ENCODE assay signal across 14 mouse cellular contexts in genomic region chr16:32508506-32509065, GRCm38 (mm10). TPM values are rescaled to one million over a fixed set of nuclear protein-coding genes. Genes with fewer than 3 reads are reported as not detected.
A peak's percentile ranks its signal among the peaks of the same experiment; 100 is the strongest.
DNase-seq lines count a peak whose midpoint lies in the region; ATAC-seq and TF ChIP-seq lines count a peak whose summit lies in the region.
"Had no signal": no experiment of that assay in that cellular context is flagged by ENCODE, and none has a peak within 500 bp of the region (broad histone marks: within the 10 kb centered on the region; RNA-seq: fewer than 3 reads in every experiment).

No protein-coding gene starts in this region.

- ATAC-seq in hindbrain, embryonic 11.5 days (ENCODE audit: low FRiP score) = no peak
- ATAC-seq in G1E (ENCODE audit: extremely low read depth, insufficient number of reproducible peaks, low FRiP score, poor library complexity, severe bottlenecking) = no peak
- 0 out of 2 replicates have a peak, but pooled peaks have one; percentile 2 for ATAC-seq in erythroid progenitor cell, adult 5-6 weeks (replicated peaks; ENCODE audit: low FRiP score, poor library complexity, severe bottlenecking)
- no peak for ATAC-seq in liver, embryonic 15.5 days (ENCODE audit: insufficient read depth)
- ATAC-seq: Patski had no signal

- H3K27me3 ChIP-seq in hindbrain, embryonic 10.5 days (ENCODE audit: insufficient read depth, poor library complexity, severe bottlenecking) = peaks cover 4% of the 10 kb centered on the region; the same call in 1 of the 2 replicates
- no peaks in the 10 kb centered on the region for H3K27me3 ChIP-seq in hindbrain, embryonic 11.5 days (ENCODE audit: control insufficient read depth, insufficient read depth, low read length)
- peaks cover 3% of the 10 kb centered on the region for H3K27me3 ChIP-seq in G1E (ENCODE audit: insufficient read depth, low read length)
- no peaks in the 10 kb centered on the region; the same call in 1 of the 2 replicates for H3K27me3 ChIP-seq in liver, embryonic 15.5 days

- no peak for DNase-seq in hindbrain, embryonic 10.5 days (ENCODE audit: low spot score)
- no peak for DNase-seq in hindbrain, embryonic 11.5 days (ENCODE audit: low spot score)
- no peak for DNase-seq in G1E (ENCODE audit: low spot score)
- no peak for DNase-seq in adrenal gland, adult 2 months
- no peak for DNase-seq in kidney, adult 8-10 months
- no peak for DNase-seq in kidney, postnatal 36 days
- DNase-seq: embryo, embryonic 11 days; lung, adult 18-20 months had no signal

- peak overlapping the region; percentile 71 for H3K27ac ChIP-seq in hindbrain, embryonic 10.5 days
- no peak overlapping the region for H3K27ac ChIP-seq in hindbrain, embryonic 11.5 days (ENCODE audit: low read depth, low read length)
- peak overlapping the region; percentile 97 for H3K27ac ChIP-seq in liver, embryonic 15.5 days (replicated peaks)
- H3K27ac ChIP-seq: kidney, postnatal 0 days had no signal

- no peak overlapping the region for H3K4me2 ChIP-seq in hindbrain, embryonic 11.5 days (replicated peaks; ENCODE audit: low read depth, low read length)
- peak overlapping the region; percentile 87 for H3K4me2 ChIP-seq in liver, embryonic 15.5 days
- H3K4me2 ChIP-seq: neural tube, embryonic 15.5 days had no signal

- no peak overlapping the region for H3K9ac ChIP-seq in hindbrain, embryonic 11.5 days (ENCODE audit: low read depth, low read length)
- peak overlapping the region; percentile 82 for H3K9ac ChIP-seq in liver, embryonic 15.5 days
- H3K9ac ChIP-seq: neural tube, embryonic 15.5 days had no signal

- 43% methylated on average over 3 of the region's 3 CpGs for WGBS in hindbrain, embryonic 10.5 days
- WGBS in hindbrain, embryonic 11.5 days = 50% methylated on average over 3 of the region's 3 CpGs
- 20% methylated on average over 3 of the region's 3 CpGs for WGBS in liver, embryonic 15.5 days (ENCODE audit: insufficient replicate concordance)

- H3K4me3 ChIP-seq in hindbrain, embryonic 10.5 days = no peak overlapping the region
- no peak overlapping the region for H3K4me3 ChIP-seq in hindbrain, embryonic 11.5 days (ENCODE audit: low read depth, low read length)
- peak overlapping the region; percentile 64; the same call in 1 of the 2 replicates for H3K4me3 ChIP-seq in G1E (ENCODE audit: low read depth, low read length)
- H3K4me3 ChIP-seq in liver, embryonic 15.5 days (replicated peaks) = peak overlapping the region; percentile 54
- H3K4me3 ChIP-seq: neural tube, embryonic 15.5 days had no signal

- no peak for TF ChIP-seq CTCF in G1E (IDR thresholded peaks at IDR 0.05; ENCODE audit: low read depth, low read length)

- H3K9me3 ChIP-seq in hindbrain, embryonic 10.5 days = no peaks in the 10 kb centered on the region
- H3K9me3 ChIP-seq in hindbrain, embryonic 11.5 days (ENCODE audit: control insufficient read depth, low read length) = no peaks in the 10 kb centered on the region
- peaks cover 2% of the 10 kb centered on the region; the same call in 1 of the 2 replicates for H3K9me3 ChIP-seq in G1E (replicated peaks)
- no peaks in the 10 kb centered on the region for H3K9me3 ChIP-seq in liver, embryonic 15.5 days (replicated peaks)
- H3K9me3 ChIP-seq: neural tube, embryonic 15.5 days had no signal

- peaks cover 53% of the 10 kb centered on the region for H3K4me1 ChIP-seq in hindbrain, embryonic 10.5 days (replicated peaks)
- no peaks in the 10 kb centered on the region for H3K4me1 ChIP-seq in hindbrain, embryonic 11.5 days (replicated peaks; ENCODE audit: control insufficient read depth, insufficient read depth, low read length)
- peaks cover 89% of the 10 kb centered on the region for H3K4me1 ChIP-seq in G1E (ENCODE audit: insufficient read depth, low read depth, low read length)
- peaks cover 77% of the 10 kb centered on the region for H3K4me1 ChIP-seq in liver, embryonic 15.5 days (replicated peaks)

- no peaks in the 10 kb centered on the region for H3K36me3 ChIP-seq in hindbrain, embryonic 10.5 days
- H3K36me3 ChIP-seq in hindbrain, embryonic 11.5 days (ENCODE audit: control insufficient read depth, insufficient read depth, low read length) = no peaks in the 10 kb centered on the region
- no peaks in the 10 kb centered on the region for H3K36me3 ChIP-seq in G1E (replicated peaks)
- no peaks in the 10 kb centered on the region for H3K36me3 ChIP-seq in liver, embryonic 15.5 days (replicated peaks)
- H3K36me3 ChIP-seq: neural tube, embryonic 15.5 days had no signal

RNA-seq across cellular contexts. Expression of gene Zdhhc19, which starts 12.5 kb away (rescaled TPM):
- not detected in 2 replicates for polyA plus RNA-seq in hindbrain, embryonic 10.5 days (2016; fragmentation: Nextera tagmentation; extraction: Ambion mirVana)
- not detected in 2 replicates for polyA plus RNA-seq in hindbrain, embryonic 11.5 days (2014; fragmentation: Nextera tagmentation; extraction: Ambion mirVana)
- total RNA-seq in G1E (2014; fragmentation: Nextera tagmentation) (not detected in 2 replicates), G1E (2017) (0.23 TPM in 1 of 2 replicates, not detected in the other)
- polyA plus RNA-seq in G1E (2012) = not detected in 2 replicates
- total RNA-seq in erythroid progenitor cell, adult 5-6 weeks (2015; ENCODE audit: low replicate concordance) = not detected in 2 replicates
- total RNA-seq in erythroid progenitor cell, adult 5-6 weeks (2017; ENCODE audit: low replicate concordance) = not detected in 2 replicates
- polyA plus RNA-seq in liver, embryonic 15.5 days (2015; fragmentation: Nextera tagmentation; extraction: Ambion mirVana) = not detected in 2 replicates
- not detected for total RNA-seq in adrenal gland, adult 2 months (2021)
- not detected in 2 replicates for polyA plus RNA-seq in adrenal gland, adult 2 months (2012; rRNA removed)
- total RNA-seq: gastrocnemius, adult 8-10 months had no signal
- polyA plus RNA-seq: kidney, postnatal 0 days; neural tube, embryonic 15.5 days; Patski had no signal

RNA-seq across cellular contexts. Expression of gene Slc51a, which starts 20.9 kb away (rescaled TPM):
- 0.20 and 0.44 TPM in 2 replicates for polyA plus RNA-seq in hindbrain, embryonic 10.5 days (2016; fragmentation: Nextera tagmentation; extraction: Ambion mirVana)
- 0.25 and 0.29 TPM in 2 replicates for polyA plus RNA-seq in hindbrain, embryonic 11.5 days (2014; fragmentation: Nextera tagmentation; extraction: Ambion mirVana)
- not detected in 2 replicates for total RNA-seq in G1E (2014; fragmentation: Nextera tagmentation)
- 1.3 and 2.0 TPM in 2 replicates for total RNA-seq in G1E (2017)
- polyA plus RNA-seq in G1E (2012) = 0.02 TPM in 1 of 2 replicates, not detected in the other
- not detected in 2 replicates for total RNA-seq in erythroid progenitor cell, adult 5-6 weeks (2015; ENCODE audit: low replicate concordance)
- 0.51 TPM in 1 of 2 replicates, not detected in the other for total RNA-seq in erythroid progenitor cell, adult 5-6 weeks (2017; ENCODE audit: low replicate concordance)
- 0.37 and 0.56 TPM in 2 replicates for polyA plus RNA-seq in liver, embryonic 15.5 days (2015; fragmentation: Nextera tagmentation; extraction: Ambion mirVana)
- total RNA-seq in adrenal gland, adult 2 months (2021) = under 1 TPM in 1 of 2 experiments, not detected in 1; 0.28 TPM
- polyA plus RNA-seq in adrenal gland, adult 2 months (2012; rRNA removed) = 0.23 and 0.33 TPM in 2 replicates
- total RNA-seq: gastrocnemius, adult 8-10 months had no signal

Comparison
In these comparisons a context has a peak if more than half of its experiments do, and no peak if none do; other contexts are left out.
1. H3K4me3 ChIP-seq: peak in G1E (single experiment) and liver, embryonic 15.5 days (single experiment); none in hindbrain, embryonic 10.5 days (single experiment) and hindbrain, embryonic 11.5 days (single experiment).